Mouse (Mus musculus) adrenal gland, postnatal 4 days (tissue): ENCODE measurements at regions not wholly inside any gene's neighbourhood (a gene's known extent, or its start where the extent isn't known, plus 50 kb on each side); places are given as distances from the start of the nearest gene placed in this dataset.

Source experiments
- DNase-seq, 2 experiments: peaks; one replicate each; pipeline ENCODE4 v3.0.0; 2021 to 2022; ENCODE audit warnings: low spot score in 2 of 2, mixed read lengths in 2 of 2

GRCm38 (mm10) chr16:29147766-29148165, 61.7 kb upstream of the Hrasls start:
- DNase-seq, result no peak

DNA sequence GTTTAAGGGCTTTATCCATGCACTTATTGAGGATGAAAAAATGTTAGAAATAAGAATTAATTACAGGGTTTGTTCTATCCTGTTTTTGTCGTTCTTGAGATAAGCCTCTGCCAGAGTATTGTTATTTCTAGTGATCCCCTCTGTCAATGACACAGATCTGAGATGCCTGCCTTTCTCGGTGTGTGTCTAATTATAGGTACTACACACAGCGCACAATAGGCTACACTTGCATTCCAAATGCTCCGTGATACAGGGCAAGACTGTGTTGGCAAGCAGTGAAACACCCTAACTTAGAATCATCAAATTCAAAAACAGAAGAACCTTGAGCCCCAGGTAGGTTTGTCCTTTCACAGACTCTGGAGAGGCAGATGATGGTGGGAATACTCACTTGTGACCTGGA, 90.3 kb upstream of the Hrasls start:
- no peak for DNase-seq

DNA sequence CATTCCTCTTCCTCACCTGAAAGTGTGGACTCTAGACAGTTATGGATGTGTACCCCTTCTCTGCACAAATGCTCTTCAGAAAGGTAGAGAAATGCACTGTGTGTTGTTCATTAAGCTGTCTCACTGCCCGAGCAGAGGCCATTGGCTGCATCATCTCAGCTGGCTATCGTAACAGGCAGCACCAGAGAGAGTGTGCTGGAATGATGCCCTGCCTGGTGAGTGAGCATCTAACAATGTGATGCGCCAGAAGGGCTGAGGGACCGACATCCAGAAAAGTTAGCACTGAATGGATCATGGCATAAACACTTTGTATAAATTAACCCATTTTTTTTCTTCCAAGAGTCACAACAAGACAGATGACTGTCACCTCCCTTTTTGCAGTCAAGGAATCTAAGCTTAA, 112.7 kb upstream of the Hrasls start:
- no peak for DNase-seq

DNA sequence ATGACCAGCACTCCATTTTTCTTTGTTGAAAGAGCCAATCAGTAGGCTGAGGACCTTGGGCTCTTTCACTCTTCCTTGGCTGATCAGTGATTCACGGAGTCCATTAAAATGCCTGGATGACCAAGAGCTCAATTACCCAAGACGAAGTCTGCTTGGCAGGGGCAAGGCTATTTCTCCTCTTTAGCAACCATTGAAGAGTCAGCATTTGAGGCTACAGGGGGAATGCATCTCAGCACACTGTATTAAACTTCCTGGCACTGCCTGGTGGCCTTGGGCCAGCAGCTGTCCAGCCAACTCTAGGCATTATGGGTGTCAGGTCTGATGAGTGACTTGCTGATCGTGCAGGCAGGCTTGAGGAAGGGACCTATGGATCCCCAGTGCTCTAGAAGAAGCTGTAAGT, 136.5 kb upstream of the Mb21d2 start:
- DNase-seq, result no peak

GRCm38 (mm10) chr16:29065097-29065785, 135.8 kb upstream of the Mb21d2 start:
- DNase-seq, result no peak

- no peak for DNase-seq
These were observed 133.9 kb upstream of the Mb21d2 start for GRCm38 (mm10) chr16:29063377-29063776.

DNA sequence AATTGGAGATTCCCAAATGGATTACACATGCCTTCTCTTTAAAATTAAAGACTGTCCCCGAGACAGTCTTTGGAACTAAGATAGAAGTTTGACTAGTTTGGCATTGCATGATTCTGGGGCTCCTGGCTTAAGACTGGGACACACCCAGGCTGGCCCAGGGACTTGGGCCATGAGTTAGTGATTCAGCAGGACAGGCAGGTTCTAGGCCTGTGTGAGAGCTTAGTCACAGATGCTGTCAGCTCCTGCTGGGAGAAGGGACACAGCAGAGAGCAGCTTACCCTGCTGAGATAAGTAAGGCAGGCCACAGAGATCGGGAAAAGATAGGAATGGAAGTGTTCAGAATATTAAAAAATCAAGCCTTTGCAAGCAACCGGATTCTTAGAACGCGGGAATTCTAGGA, 127.6 kb upstream of the Mb21d2 start:
- no peak for DNase-seq

GRCm38 (mm10) chr16:29054423-29054822, 125.0 kb upstream of the Mb21d2 start:
- DNase-seq, result no peak

DNA sequence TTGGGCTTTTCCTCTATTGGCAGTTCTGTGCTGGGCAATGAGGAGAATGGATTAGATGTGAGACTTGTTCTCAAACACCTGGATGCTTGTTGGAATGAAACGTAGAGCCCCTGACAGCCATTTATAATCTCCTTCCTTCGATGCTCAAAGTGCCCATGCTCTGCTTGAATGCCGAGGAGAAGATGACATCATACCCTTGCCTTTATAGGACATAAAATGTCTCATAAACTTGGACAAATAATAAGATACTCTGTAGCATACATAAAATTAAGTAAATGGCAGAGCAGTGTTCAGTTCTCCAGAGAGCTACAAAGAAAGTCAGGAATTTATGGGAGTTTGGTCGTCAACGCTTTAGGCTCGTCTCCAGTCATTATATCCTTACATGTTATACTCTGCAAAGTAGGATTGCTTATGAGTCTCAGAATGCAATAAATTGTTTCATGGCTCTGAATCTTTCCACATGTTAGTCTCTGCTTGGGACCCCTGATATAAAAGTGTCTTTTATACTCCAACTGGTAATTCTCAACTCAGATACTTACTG, 117.0 kb upstream of the Mb21d2 start:
- DNase-seq, result no peak

- DNase-seq, result no peak
These were observed 106.0 kb upstream of the Mb21d2 start for GRCm38 (mm10) chr16:29035523-29035922.

DNA sequence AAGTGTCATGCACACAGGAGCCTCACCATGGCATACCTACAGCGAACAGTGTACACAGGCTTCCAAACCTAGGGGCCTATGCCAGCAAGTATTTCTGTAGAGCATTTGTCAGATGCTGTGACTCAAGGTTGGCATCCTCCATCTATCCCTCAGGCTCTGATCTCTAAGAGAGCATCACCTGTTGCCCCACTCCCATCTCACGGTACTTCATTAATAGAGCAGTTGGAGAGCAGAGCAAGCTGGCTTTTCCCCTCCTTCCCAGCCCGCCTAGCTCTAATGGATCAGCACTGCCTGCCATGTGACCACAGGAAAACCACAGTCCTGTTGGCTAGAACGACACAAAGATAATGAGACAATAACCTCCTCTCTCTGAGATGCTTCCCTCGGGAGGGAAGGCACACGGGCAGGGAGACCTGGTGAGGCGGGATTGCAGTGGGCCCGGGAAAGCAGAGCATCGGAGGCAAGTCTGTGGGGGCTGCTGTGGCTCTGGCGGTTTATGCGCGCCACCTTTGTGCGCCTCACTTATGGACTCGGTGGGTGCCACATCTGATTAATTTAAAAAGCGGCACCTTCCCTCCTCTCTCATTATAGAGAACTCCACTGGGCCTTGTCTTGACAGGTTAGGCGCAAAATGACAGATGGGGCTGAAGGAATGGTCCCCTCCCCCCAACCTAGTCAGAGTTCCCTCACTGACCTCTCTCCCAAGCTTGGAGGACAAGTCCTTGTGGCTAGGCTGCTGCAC, 104.8 kb upstream of the Mb21d2 start:
- DNase-seq, result no peak

DNA sequence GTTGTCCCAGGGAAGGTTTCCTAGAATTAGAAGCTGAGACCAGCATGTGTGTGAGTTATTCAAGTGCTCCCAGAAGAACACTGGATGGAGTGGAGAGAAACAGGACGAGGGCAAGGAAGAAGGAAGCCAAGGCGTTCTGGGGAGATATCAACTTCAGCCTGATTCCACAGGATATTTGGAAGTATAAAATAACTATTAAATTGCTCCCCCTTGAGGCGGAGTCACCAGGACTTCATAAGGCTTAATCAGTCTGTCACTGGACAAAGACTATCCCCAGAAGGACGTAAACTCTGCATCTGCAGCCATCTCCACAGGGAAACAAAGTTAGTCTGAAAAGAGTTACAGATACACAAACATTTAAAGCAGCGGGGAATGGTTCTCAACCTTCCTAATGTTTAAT, 103.9 kb upstream of the Mb21d2 start:
- DNase-seq, result no peak

- DNase-seq, result peak in 1 of 2 experiments; percentile 10
These were observed 98.4 kb upstream of the Mb21d2 start for GRCm38 (mm10) chr16:29027856-29028255.

DNA sequence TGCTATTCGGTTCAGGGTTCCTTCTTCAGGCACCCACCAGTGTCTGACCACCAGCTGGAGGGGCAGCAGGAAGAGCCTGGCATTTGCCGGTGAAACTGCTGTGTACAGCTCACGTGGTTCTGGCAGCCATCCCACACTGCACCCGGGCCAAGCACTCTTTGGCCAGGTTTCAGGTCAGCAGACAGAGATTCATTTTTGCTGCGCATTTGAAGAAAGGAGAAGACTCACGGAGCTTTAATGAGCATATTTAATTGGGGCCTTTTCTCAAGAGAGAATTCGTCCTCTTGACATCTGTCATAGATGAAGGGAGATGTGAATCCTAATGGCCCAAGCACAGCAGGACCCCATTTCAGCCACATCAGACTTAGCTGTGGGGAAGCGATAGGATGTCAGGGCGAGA, 71.8 kb upstream of the Mb21d2 start:
- no peak for DNase-seq

GRCm38 (mm10) chr16:28999641-29000040, 70.2 kb upstream of the Mb21d2 start:
- no peak for DNase-seq

DNA sequence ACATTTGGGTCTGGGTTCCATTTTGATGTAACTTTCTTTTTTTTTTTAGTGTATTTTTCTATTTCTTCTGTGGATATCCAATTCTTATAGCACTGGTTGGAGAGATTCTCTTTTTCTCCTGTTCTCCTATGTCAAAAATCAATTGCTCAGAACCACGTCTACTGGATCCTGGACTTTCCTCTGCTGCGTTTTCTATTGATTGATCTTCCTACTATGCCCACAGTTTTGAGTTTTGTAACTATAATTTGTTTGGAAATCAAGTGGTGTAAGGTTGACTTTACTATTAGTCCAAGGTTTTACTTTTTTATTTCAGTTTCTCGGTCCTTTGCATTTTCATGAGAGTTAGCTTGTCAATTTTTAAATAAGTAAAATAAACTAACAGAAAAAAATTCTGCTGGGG, 67.2 kb upstream of the Mb21d2 start:
- no peak for DNase-seq

GRCm38 (mm10) chr16:28990666-28991065, 61.2 kb upstream of the Mb21d2 start:
- no peak for DNase-seq

DNA sequence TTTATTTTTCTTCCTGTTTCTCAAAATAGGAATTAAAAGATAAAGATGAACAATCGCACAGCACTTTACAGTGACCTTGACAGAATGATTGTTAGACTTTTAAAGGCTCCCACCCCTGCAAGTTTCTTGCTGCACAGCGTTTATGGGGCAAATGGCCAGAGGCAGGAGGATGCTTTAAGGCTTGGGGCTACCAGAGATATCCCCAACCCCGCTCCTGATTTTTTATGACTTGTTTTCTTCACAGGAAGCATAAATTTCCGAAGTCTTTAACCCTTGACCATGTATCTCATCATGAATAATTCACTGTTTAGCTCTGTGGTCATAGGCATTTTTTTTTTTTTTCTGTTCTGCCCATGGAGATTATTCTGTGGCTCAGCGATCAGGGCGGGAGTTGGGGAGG, 55.5 kb upstream of the Mb21d2 start:
- no peak for DNase-seq

DNA sequence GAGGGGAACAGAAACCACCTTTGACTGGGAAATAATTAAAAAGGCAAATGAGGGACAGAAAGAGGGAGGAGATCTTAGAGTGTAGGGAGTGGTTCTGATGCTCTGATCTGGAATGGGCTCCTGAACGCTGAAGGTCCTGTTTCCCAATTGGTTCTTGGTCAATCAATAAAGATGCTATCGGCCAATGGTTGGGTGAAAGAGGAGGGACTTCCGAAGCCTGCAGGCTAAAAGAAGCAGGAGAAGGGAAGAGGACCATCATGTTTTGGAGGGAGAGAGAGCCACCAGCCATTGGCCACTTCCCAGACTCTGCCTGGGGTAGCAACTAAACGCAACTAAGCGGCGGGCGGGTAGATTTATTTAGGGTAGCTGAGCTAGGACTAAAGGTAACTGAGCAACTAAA, 53.4 kb upstream of the Mb21d2 start:
- DNase-seq, result no peak
